Mouse (Mus musculus) liver, postnatal 0 days (tissue): ENCODE results near the gene Inava. TPM values are rescaled to one million over a fixed set of nuclear protein-coding genes. Genes with fewer than 3 reads are reported as not detected.

Source experiments
- ATAC-seq: fragments of 200-750 bp; cut with Nextera tagmentation; 2 replicates; pipeline ENCODE4 v1.8.0; 2017; ENCODE audit warnings: mild to moderate bottlenecking, moderate library complexity
- DNase-seq: peaks from one replicate; pipeline ENCODE4 v3.0.0-alpha.2; 2016
- H3K27ac ChIP-seq: fragments of 300-500 bp; sonication (generic); 2 replicates; pipeline ENCODE4 v1.5.1; 2014; ENCODE audit warnings: antibody characterized with exemption, moderate library complexity, mild to moderate bottlenecking, low read depth
- H3K27me3 ChIP-seq: fragments of 300-500 bp; sonication (generic); 2 replicates; pipeline ENCODE4 v1.6.1; 2014; ENCODE audit warnings: low read length, control low read depth, mixed read lengths; ENCODE audit not compliant: insufficient read depth
- H3K36me3 ChIP-seq: fragments of 300-500 bp; sonication (generic); replicated peaks from 2 replicates; pipeline ENCODE4 v1.6.1; 2014; ENCODE audit warnings: mild to moderate bottlenecking, control low read depth, low read length, moderate library complexity, mixed read lengths; ENCODE audit not compliant: insufficient read depth
- H3K4me1 ChIP-seq: fragments of 300-500 bp; sonication (generic); 2 replicates; pipeline ENCODE4 v1.6.1; 2014; ENCODE audit warnings: antibody characterized with exemption, mild to moderate bottlenecking, control low read depth; ENCODE audit not compliant: insufficient read depth
- H3K4me2 ChIP-seq: fragments of 300-500 bp; sonication (generic); 2 replicates; pipeline ENCODE4 v1.6.1; 2014; ENCODE audit warnings: low read depth, mild to moderate bottlenecking, low read length, moderate library complexity, mixed read lengths
- H3K4me3 ChIP-seq: fragments of 300-500 bp; sonication (generic); 2 replicates; pipeline ENCODE4 v1.5.1; 2014; ENCODE audit warnings: low read depth, low read length
- H3K9ac ChIP-seq: fragments of 300-500 bp; sonication (generic); replicated peaks from 2 replicates; pipeline ENCODE4 v1.6.1; 2014; ENCODE audit warnings: mild to moderate bottlenecking, moderate library complexity
- H3K9me3 ChIP-seq: fragments of 300-500 bp; sonication (generic); 2 replicates; pipeline ENCODE4 v1.6.1; 2016; ENCODE audit warnings: mild to moderate bottlenecking, control low read depth, low read length, mixed read lengths
- CTCF ChIP-seq: sonication (generic); IDR thresholded peaks from 2 replicates; pipeline ENCODE4 v1.5.1; 2016; ENCODE audit warnings: antibody characterized with exemption, low read depth
- EP300 ChIP-seq: IDR thresholded peaks from 2 replicates; pipeline ENCODE4 v1.6.1; 2016; ENCODE audit warnings: antibody characterized with exemption, low read depth, mild to moderate bottlenecking
- WGBS: fragments of 180-500 bp; shearing (Covaris S2); extraction: QIAGEN DNeasy Blood & Tissue Kit; methylation state at CpG from one replicate; pipeline ENCODE4 v1.1.7; 2014; ENCODE audit not compliant: insufficient replicate concordance; 5-methylcytosine and 5-hydroxymethylcytosine counted together
- polyA plus RNA-seq: library from polyadenylated mRNA; unstranded; fragments of >200 nt; fragmentation: Nextera tagmentation; extraction: Ambion mirVana; gene quantifications from 2 replicates; pipeline ENCODE4 v1.2.1, GENCODE M21; 2015

Inava gene
- polyA plus RNA-seq, 1 experiment from 2014 or later, result 0.09 TPM

DNA sequence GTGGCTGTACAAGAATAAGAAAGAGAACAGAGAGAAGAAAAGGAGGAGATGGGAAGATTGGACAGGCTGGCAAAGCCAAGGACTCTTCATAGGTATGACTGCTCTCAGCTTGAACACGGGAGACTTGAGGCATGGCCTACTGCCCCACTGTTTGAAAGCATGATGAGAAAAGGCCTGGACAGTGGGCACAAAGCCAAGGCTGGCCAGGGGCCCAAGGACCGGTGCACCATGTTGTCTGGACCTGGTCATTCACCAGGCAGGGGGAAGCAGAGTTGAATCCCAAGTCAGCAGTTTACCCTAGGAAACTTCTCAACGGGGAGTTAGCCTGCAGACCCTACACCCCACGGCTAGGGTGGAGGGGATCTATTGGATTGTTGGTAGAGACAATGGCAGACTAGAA, 6.2 kb downstream of the Inava start:
- H3K9ac ChIP-seq, result no peak overlapping the region
- DNase-seq (peak; percentile 62), ATAC-seq (peak; percentile 46)
- H3K4me3 ChIP-seq, result no peak overlapping the region
- WGBS, result 58% methylated on average over 4 of the region's 4 CpGs
- no peak overlapping the region for H3K27ac ChIP-seq
- H3K4me2 ChIP-seq, result peak overlapping the region; percentile 62; the same call in 1 of the 2 replicates
- peaks cover 12% of the 10 kb centered on the region for H3K27me3 ChIP-seq
- no peaks in the 10 kb centered on the region for H3K36me3 ChIP-seq
- H3K9me3 ChIP-seq, result no peaks in the 10 kb centered on the region
- peaks cover 13% of the 10 kb centered on the region for H3K4me1 ChIP-seq
- no peak for TF ChIP-seq CTCF
- no peak for TF ChIP-seq EP300

DNA sequence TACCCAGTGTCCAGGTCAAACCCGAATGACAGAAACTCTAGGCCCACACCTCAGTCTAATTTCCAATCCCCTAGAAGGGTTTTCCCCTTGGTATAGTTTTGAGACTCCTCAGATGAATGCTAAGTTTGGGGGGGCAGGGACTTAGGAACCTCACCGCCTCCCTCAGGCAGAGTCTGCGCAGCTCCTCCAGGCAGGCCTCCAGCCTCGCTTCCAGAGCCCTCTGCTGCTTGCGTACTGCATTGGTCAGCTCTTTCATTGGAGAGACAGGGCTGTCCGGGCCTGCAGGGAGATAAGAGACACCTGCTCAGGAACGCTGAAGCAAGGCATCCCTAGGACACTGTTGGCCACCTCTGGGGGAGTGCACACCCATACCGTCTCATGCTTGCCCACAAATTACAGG, 7.4 kb downstream of the Inava start:
- no peak overlapping the region for H3K4me3 ChIP-seq
- ATAC-seq (no peak), DNase-seq (no peak)
- 0 out of 2 replicates have a peak, but pooled peaks cover 2% of the 10 kb centered on the region for H3K27me3 ChIP-seq
- no peaks in the 10 kb centered on the region for H3K9me3 ChIP-seq
- H3K4me2 ChIP-seq, result no peak overlapping the region
- TF ChIP-seq EP300, result no peak
- TF ChIP-seq CTCF, result no peak
- H3K36me3 ChIP-seq, result no peaks in the 10 kb centered on the region
- no peak overlapping the region for H3K9ac ChIP-seq
- no peak overlapping the region for H3K27ac ChIP-seq
- H3K4me1 ChIP-seq, result peaks cover 13% of the 10 kb centered on the region
- WGBS, result 85% methylated on average over 8 of the region's 8 CpGs

DNA sequence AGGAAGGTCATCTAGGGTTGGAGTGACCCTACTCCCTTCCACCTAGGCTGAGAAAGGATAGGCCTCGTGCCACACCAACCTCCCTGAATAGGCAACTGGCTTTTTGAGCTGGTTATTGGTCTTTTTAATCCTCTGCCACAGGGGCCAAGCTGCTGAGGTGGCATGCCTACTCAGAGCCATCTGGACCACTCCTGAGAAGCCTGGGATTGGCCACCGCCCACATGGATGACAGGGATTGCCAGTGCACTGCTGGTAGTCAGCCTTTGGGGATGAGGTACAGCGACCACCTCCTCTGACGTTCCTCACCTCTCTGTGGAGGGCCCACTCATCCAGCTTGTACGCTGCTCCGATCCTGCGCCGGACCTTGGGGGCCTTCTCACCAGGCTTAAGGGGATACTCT, 8.2 kb downstream of the Inava start:
- 95% methylated on average over 8 of the region's 8 CpGs for WGBS
- TF ChIP-seq CTCF, result no peak
- no peak for TF ChIP-seq EP300
- Histone ChIP-seq H3K4me1 (peaks cover 13% of the 10 kb centered on the region), H3K27ac (no peak overlapping the region), H3K9ac (no peak overlapping the region), H3K36me3 (no peaks in the 10 kb centered on the region), H3K9me3 (no peaks in the 10 kb centered on the region), H3K4me3 (no peak overlapping the region), H3K4me2 (no peak overlapping the region), H3K27me3 (0 out of 2 replicates have a peak, but pooled peaks cover 2% of the 10 kb centered on the region)
- DNase-seq, result no peak
- no peak for ATAC-seq

DNA sequence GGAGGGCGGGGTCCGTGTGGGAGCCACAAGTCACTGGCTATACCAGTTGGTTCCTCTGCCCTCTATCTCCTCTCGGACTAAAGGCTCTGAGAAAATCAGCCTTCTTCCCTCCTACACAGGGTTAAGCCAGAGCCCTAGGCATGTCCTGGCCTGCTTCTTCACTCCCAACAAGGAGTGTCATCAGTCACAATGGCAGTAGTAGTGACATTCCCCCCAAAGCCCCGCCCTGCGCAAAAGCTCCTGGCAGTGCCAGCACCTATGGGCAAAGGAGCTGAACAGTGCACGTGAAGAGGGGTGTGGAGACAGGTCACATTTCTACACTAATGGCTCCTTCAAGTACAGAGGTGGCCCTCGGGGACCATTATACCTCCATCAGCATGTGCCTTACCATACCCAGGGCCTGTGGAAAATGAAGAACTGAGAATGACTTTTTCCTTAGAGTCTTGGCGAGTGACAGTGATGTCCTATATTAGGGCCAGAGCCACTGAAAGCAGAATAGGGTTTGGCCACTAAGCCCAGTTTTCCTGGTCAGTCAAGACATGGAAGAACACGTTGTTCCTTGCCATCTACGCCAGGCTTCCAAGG, 10.2 kb downstream of the Inava start:
- H3K9me3 ChIP-seq, result no peaks in the 10 kb centered on the region
- no peak overlapping the region for H3K9ac ChIP-seq
- H3K36me3 ChIP-seq, result no peaks in the 10 kb centered on the region
- H3K27ac ChIP-seq, result no peak overlapping the region
- TF ChIP-seq CTCF, result no peak
- no peak for TF ChIP-seq EP300
- H3K27me3 ChIP-seq, result 0 out of 2 replicates have a peak, but pooled peaks cover 2% of the 10 kb centered on the region
- no peak overlapping the region for H3K4me3 ChIP-seq
- ATAC-seq (no peak), DNase-seq (no peak)
- no peak overlapping the region for H3K4me2 ChIP-seq
- H3K4me1 ChIP-seq, result peaks cover 8% of the 10 kb centered on the region
- WGBS, result 81% methylated on average over 10 of the region's 10 CpGs

DNA sequence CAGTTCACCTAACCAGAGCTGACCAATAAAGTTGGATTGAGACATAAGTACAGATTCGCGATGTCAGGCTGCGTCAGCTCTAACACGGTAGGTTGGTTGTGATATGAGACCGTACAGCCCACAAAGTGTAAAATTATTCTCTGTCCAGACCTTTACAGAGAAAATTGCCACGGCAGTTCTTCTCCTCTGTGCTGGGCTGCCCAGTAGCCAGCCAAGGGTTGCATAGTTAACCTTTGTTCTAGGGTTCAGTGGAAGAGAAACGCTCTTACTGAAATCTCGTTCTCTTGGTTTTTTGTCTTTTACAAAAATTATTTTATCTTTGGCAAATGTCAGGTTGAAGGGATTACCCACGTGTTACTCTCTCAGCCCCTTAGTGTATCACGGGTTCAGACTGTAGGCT, 11.7 kb downstream of the Inava start:
- no peak for DNase-seq
- no peak overlapping the region for H3K4me3 ChIP-seq
- ATAC-seq, result no peak
- no peaks in the 10 kb centered on the region for H3K9me3 ChIP-seq
- no peak overlapping the region for H3K9ac ChIP-seq
- H3K27ac ChIP-seq, result no peak overlapping the region
- H3K4me2 ChIP-seq, result no peak overlapping the region
- TF ChIP-seq CTCF (no peak), EP300 (no peak)
- no peaks in the 10 kb centered on the region for H3K36me3 ChIP-seq
- H3K4me1 ChIP-seq, result no peaks in the 10 kb centered on the region
- H3K27me3 ChIP-seq, result 0 out of 2 replicates have a peak, but pooled peaks cover 2% of the 10 kb centered on the region
- 75% methylated on average over 10 of the region's 10 CpGs for WGBS

DNA sequence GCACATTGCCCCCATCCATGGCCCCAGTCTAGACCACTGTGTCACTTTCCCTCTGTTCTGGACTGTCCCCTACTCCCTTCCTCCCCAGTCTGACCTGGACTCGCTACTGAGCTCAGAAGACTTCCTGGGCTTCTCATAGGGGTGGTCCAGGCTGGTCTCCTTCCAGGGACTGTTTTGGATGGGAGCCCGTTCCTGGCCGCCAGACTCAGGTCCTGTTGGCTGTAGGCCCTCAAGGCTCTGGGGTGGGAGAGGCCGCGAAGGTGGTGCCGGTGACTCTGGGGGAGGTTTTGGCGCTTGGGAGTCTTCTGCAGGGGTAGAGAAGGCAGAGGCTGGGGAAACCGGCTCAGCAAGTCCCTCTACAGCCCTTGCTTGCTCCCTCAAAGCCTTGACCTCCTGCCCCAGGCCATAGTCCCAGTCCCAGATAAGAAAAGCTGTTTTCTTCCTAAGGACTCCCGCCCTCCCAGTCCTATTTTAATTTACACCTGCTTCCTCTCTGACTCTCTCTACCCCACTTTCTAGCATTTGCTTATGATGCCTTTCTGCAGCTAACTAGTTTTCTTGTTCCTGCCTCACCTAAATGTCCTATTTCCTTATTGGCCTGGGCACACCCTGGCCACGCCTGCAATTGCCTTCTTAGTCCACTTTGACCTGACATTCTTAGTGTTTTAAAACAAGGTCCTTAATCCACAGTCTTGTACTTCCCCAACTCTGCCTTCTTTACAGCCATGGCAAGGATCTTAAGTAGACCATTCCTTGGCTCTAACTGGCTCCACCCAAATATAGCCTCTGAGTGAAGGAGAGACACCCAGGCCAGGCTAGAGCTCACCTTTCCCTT, 13.8 kb downstream of the Inava start:
- ATAC-seq (no peak), DNase-seq (no peak)
- Histone ChIP-seq H3K4me3 (no peak overlapping the region), H3K4me1 (no peaks in the 10 kb centered on the region), H3K27ac (no peak overlapping the region), H3K36me3 (no peaks in the 10 kb centered on the region), H3K9ac (no peak overlapping the region), H3K4me2 (no peak overlapping the region), H3K27me3 (0 out of 2 replicates have a peak, but pooled peaks cover 2% of the 10 kb centered on the region), H3K9me3 (no peaks in the 10 kb centered on the region)
- 72% methylated on average over 10 of the region's 10 CpGs for WGBS
- TF ChIP-seq EP300 (no peak), CTCF (no peak)
